Mouse (Mus musculus): ENCODE data around the gene Serpini2.

- TF ChIP-seq POLR2A (IDR thresholded peaks at IDR 0.05; ENCODE audit: borderline replicate concordance, insufficient read depth, low read length) (no peak), CTCF (IDR thresholded peaks at IDR 0.05; ENCODE audit: borderline replicate concordance, insufficient read depth, low read depth, low read length) (peak; percentile 72)
Observed at GRCm38 (mm10) chr3:75202808-75203503, 66.9 kb downstream of the Serpini2 start.
